Mouse (Mus musculus) layer of hippocampus, adult 2 months (tissue): Measurements from ENCODE around the gene Mpv17l2. TPM values are rescaled to one million over a fixed set of nuclear protein-coding genes. Genes with fewer than 3 reads are reported as not detected.
A peak's percentile ranks its signal among the peaks of the same experiment; 100 is the strongest.

ENCODE experiments used
- DNase-seq, 2 experiments: peaks; one replicate each; pipeline ENCODE4 v3.0.0; 2022; ENCODE audit warnings: low spot score in 2 of 2
- H3K27ac ChIP-seq: fragments of 200-600 bp; 2 replicates; pipeline ENCODE4 v1.8.1; 2022
- H3K4me3 ChIP-seq: fragments of 200-600 bp; 2 replicates; pipeline ENCODE4 v1.8.1; 2022; ENCODE audit warnings: mild to moderate bottlenecking
- CTCF ChIP-seq: fragments of 200-600 bp; conservative IDR thresholded peaks from 2 replicates; pipeline ENCODE4 v1.8.1; 2022; ENCODE audit warnings: antibody characterized with exemption, mild to moderate bottlenecking, moderate library complexity
- total RNA-seq, 2 experiments: library from RNA; stranded (reverse); gene quantifications; 2 replicates each; pipeline ENCODE4 v1.2.3; 2021

Gene Mpv17l2
- total RNA-seq, 2 experiments from 2014 or later = 36.5 to 42.7 TPM

- Histone ChIP-seq H3K4me3 (no peak overlapping the region), H3K27ac (peak overlapping the region; percentile 15; the same call in 1 of the 2 replicates)
- TF ChIP-seq CTCF = peak; percentile 100
- peak; percentile 93 to 99 for DNase-seq
These were observed 8.6 kb upstream of the Mpv17l2 start for GRCm38 (mm10) chr8:70769359-70769758.

- no peak overlapping the region for H3K4me3 ChIP-seq
- no peak for DNase-seq
- TF ChIP-seq CTCF = no peak
- no peak overlapping the region for H3K27ac ChIP-seq
These were observed 8.2 kb upstream of the Mpv17l2 start for GRCm38 (mm10) chr8:70768956-70769355.

GRCm38 (mm10) chr8:70768231-70768776 is 7.6 kb upstream of the Mpv17l2 start:
- H3K27ac ChIP-seq = 0 out of 2 replicates have a peak overlapping the region, but pooled peaks have one; percentile 10
- no peak for TF ChIP-seq CTCF
- DNase-seq = no peak
- no peak overlapping the region for H3K4me3 ChIP-seq

- no peak overlapping the region for H3K4me3 ChIP-seq
- no peak for DNase-seq
- TF ChIP-seq CTCF = no peak
- no peak overlapping the region for H3K27ac ChIP-seq
These were observed 6.8 kb upstream of the Mpv17l2 start for GRCm38 (mm10) chr8:70767503-70767902.

- Histone ChIP-seq H3K4me3 (peak overlapping the region; percentile 47), H3K27ac (peak overlapping the region; percentile 23; the same call in 1 of the 2 replicates)
- no peak for DNase-seq
- TF ChIP-seq CTCF = no peak
These were observed 6.1 kb upstream of the Mpv17l2 start for GRCm38 (mm10) chr8:70766571-70767440.

GRCm38 (mm10) chr8:70765838-70766570 is 5.3 kb upstream of the Mpv17l2 start:
- DNase-seq = no peak
- Histone ChIP-seq H3K4me3 (peak overlapping the region; percentile 47), H3K27ac (peak overlapping the region; percentile 23; the same call in 1 of the 2 replicates)
- TF ChIP-seq CTCF = no peak

GRCm38 (mm10) chr8:70765329-70765728 is 4.6 kb upstream of the Mpv17l2 start:
- Histone ChIP-seq H3K27ac (peak overlapping the region; percentile 23; the same call in 1 of the 2 replicates), H3K4me3 (peak overlapping the region; percentile 47; the same call in 1 of the 2 replicates)
- TF ChIP-seq CTCF = no peak
- no peak for DNase-seq

GRCm38 (mm10) chr8:70764676-70765075 is 3.9 kb upstream of the Mpv17l2 start:
- no peak overlapping the region for H3K4me3 ChIP-seq
- no peak for DNase-seq
- no peak for TF ChIP-seq CTCF
- H3K27ac ChIP-seq = no peak overlapping the region

GRCm38 (mm10) chr8:70764026-70764425 is 3.3 kb upstream of the Mpv17l2 start:
- no peak overlapping the region for H3K4me3 ChIP-seq
- DNase-seq = no peak
- TF ChIP-seq CTCF = no peak
- H3K27ac ChIP-seq = no peak overlapping the region

- TF ChIP-seq CTCF = peak; percentile 90
- DNase-seq = peak in 1 of 2 experiments; percentile 62
- Histone ChIP-seq H3K27ac (no peak overlapping the region), H3K4me3 (no peak overlapping the region)
These were observed 2.6 kb upstream of the Mpv17l2 start for GRCm38 (mm10) chr8:70763354-70763753.

- no peak for DNase-seq
- TF ChIP-seq CTCF = no peak
- Histone ChIP-seq H3K27ac (no peak overlapping the region), H3K4me3 (no peak overlapping the region)
These were observed 1.4 kb upstream of the Mpv17l2 start for GRCm38 (mm10) chr8:70762118-70762517.

GRCm38 (mm10) chr8:70760350-70760749 is 396 bp downstream of the Mpv17l2 start:
- DNase-seq = peak in 1 of 2 experiments; percentile 39
- Histone ChIP-seq H3K27ac (peak overlapping the region; percentile 94), H3K4me3 (peak overlapping the region; percentile 92)
- TF ChIP-seq CTCF = no peak
